Mouse (Mus musculus): Measurements from ENCODE around the gene Pygo2. TPM values are rescaled to one million over a fixed set of nuclear protein-coding genes. Genes with fewer than 3 reads are reported as not detected.

The Pygo2 gene
- polyA plus RNA-seq, 1 experiment from 2014 or later, result 19.4 TPM

- TF ChIP-seq CTCF (IDR thresholded peaks at IDR 0.05), result no peak
- no peak for TF ChIP-seq EP300 (IDR thresholded peaks at IDR 0.05)
- Histone ChIP-seq H3K9ac (replicated peaks; ENCODE audit: low read depth) (peak overlapping the region; percentile 65), H3K9me3 (ENCODE audit: low read length) (no peaks in the 10 kb centered on the region), H3K4me3 (ENCODE audit: low read depth, low read length) (peak overlapping the region; percentile 78), H3K36me3 (ENCODE audit: insufficient read depth, low read length) (no peaks in the 10 kb centered on the region), H3K4me1 (ENCODE audit: insufficient read depth, low read depth, low read length) (peaks cover 5% of the 10 kb centered on the region), H3K4me2 (replicated peaks; ENCODE audit: low read depth, low read length) (peak overlapping the region; percentile 99), H3K27ac (ENCODE audit: low read length) (peak overlapping the region; percentile 97), H3K27me3 (replicated peaks; ENCODE audit: insufficient read depth, low read length) (no peaks in the 10 kb centered on the region)
- WGBS, result 7% methylated on average over 10 of the region's 10 CpGs
- DNase-seq (ENCODE audit: low spot score) (no peak), ATAC-seq (no peak)
Observed at GRCm38 (mm10) chr3:89395419-89395805, 34.6 kb upstream of the Pygo2 start.

- no peak for TF ChIP-seq EP300 (IDR thresholded peaks at IDR 0.05)
- peak; percentile 90 for TF ChIP-seq CTCF (IDR thresholded peaks at IDR 0.05)
- Histone ChIP-seq H3K9me3 (ENCODE audit: low read length) (no peaks in the 10 kb centered on the region), H3K4me2 (replicated peaks; ENCODE audit: low read depth, low read length) (peak overlapping the region; percentile 99), H3K4me3 (ENCODE audit: low read depth, low read length) (peak overlapping the region; percentile 78), H3K9ac (replicated peaks; ENCODE audit: low read depth) (peak overlapping the region; percentile 58; the same call in 1 of the 2 replicates), H3K27ac (ENCODE audit: low read length) (peak overlapping the region; percentile 62), H3K27me3 (replicated peaks; ENCODE audit: insufficient read depth, low read length) (no peaks in the 10 kb centered on the region), H3K4me1 (ENCODE audit: insufficient read depth, low read depth, low read length) (peaks cover 5% of the 10 kb centered on the region; the same call in 1 of the 2 replicates), H3K36me3 (ENCODE audit: insufficient read depth, low read length) (no peaks in the 10 kb centered on the region)
- ATAC-seq, result no peak
- DNase-seq (ENCODE audit: low spot score), result peak; percentile 86
- 2% methylated on average over 30 of the region's 44 CpGs for WGBS
Observed at GRCm38 (mm10) chr3:89395806-89396653, 34.0 kb upstream of the Pygo2 start.

- 0 out of 2 replicates have a peak overlapping the region, but pooled peaks have one; percentile 58 for H3K9ac ChIP-seq (replicated peaks; ENCODE audit: low read depth)
- WGBS, result 2% methylated on average over 4 of the region's 4 CpGs
- H3K27ac ChIP-seq (ENCODE audit: low read length), result no peak overlapping the region
Observed at GRCm38 (mm10) chr3:89396654-89397005, 33.4 kb upstream of the Pygo2 start.

GRCm38 (mm10) chr3:89401329-89401728 lies 28.7 kb upstream of the Pygo2 start:
- TF ChIP-seq EP300 (IDR thresholded peaks at IDR 0.05) (no peak), CTCF (IDR thresholded peaks at IDR 0.05) (no peak)
- no peak overlapping the region for H3K4me3 ChIP-seq (ENCODE audit: low read depth, low read length)
- ATAC-seq (no peak), DNase-seq (ENCODE audit: low spot score) (no peak)
- no peak overlapping the region for H3K4me2 ChIP-seq (replicated peaks; ENCODE audit: low read depth, low read length)
- no peaks in the 10 kb centered on the region for H3K4me1 ChIP-seq (ENCODE audit: insufficient read depth, low read depth, low read length)
- 87% methylated on average over 7 of the region's 7 CpGs for WGBS
- H3K36me3 ChIP-seq (ENCODE audit: insufficient read depth, low read length), result peaks cover 12% of the 10 kb centered on the region; the same call in 1 of the 2 replicates
- H3K27ac ChIP-seq (ENCODE audit: low read length), result no peak overlapping the region
- no peaks in the 10 kb centered on the region for H3K27me3 ChIP-seq (replicated peaks; ENCODE audit: insufficient read depth, low read length)
- no peak overlapping the region for H3K9ac ChIP-seq (replicated peaks; ENCODE audit: low read depth)
- no peaks in the 10 kb centered on the region for H3K9me3 ChIP-seq (ENCODE audit: low read length)

More at GRCm38 (mm10) chr3:89396654-89397005, 33.4 kb upstream of the Pygo2 start:
- Histone ChIP-seq H3K4me1 (ENCODE audit: insufficient read depth, low read depth, low read length) (peaks cover 5% of the 10 kb centered on the region; the same call in 1 of the 2 replicates), H3K4me3 (ENCODE audit: low read depth, low read length) (peak overlapping the region; percentile 78), H3K36me3 (ENCODE audit: insufficient read depth, low read length) (no peaks in the 10 kb centered on the region), H3K27me3 (replicated peaks; ENCODE audit: insufficient read depth, low read length) (no peaks in the 10 kb centered on the region), H3K9me3 (ENCODE audit: low read length) (no peaks in the 10 kb centered on the region), H3K4me2 (replicated peaks; ENCODE audit: low read depth, low read length) (peak overlapping the region; percentile 99)
- no peak for DNase-seq (ENCODE audit: low spot score)
- TF ChIP-seq EP300 (IDR thresholded peaks at IDR 0.05) (no peak), CTCF (IDR thresholded peaks at IDR 0.05) (no peak)
- no peak for ATAC-seq

- ATAC-seq (no peak), DNase-seq (ENCODE audit: low spot score) (no peak)
- WGBS, result 76% methylated on average over 5 of the region's 5 CpGs
- no peak within 1 kb of the TSS for H3K27ac ChIP-seq (ENCODE audit: low read length)
- no peaks in the 10 kb centered on the region for H3K9me3 ChIP-seq (ENCODE audit: low read length)
- peaks cover 12% of the 10 kb centered on the region; the same call in 1 of the 2 replicates for H3K36me3 ChIP-seq (ENCODE audit: insufficient read depth, low read length)
- H3K4me1 ChIP-seq (ENCODE audit: insufficient read depth, low read depth, low read length), result no peaks in the 10 kb centered on the region
- TF ChIP-seq EP300 (IDR thresholded peaks at IDR 0.05) (no peak), CTCF (IDR thresholded peaks at IDR 0.05) (no peak)
- no peak within 1 kb of the TSS for H3K9ac ChIP-seq (replicated peaks; ENCODE audit: low read depth)
- H3K4me3 ChIP-seq (ENCODE audit: low read depth, low read length), result no peak within 1 kb of the TSS
- no peaks in the 10 kb centered on the region for H3K27me3 ChIP-seq (replicated peaks; ENCODE audit: insufficient read depth, low read length)
- no peak within 1 kb of the TSS for H3K4me2 ChIP-seq (replicated peaks; ENCODE audit: low read depth, low read length)
Observed at GRCm38 (mm10) chr3:89402693-89403092, 27.3 kb upstream of the Pygo2 start, which contains the start of gene Lenep. Gene Lenep (minus strand): TSS chr3:89402793.

GRCm38 (mm10) chr3:89406887-89407286 lies 23.1 kb upstream of the Pygo2 start:
- H3K36me3 ChIP-seq (ENCODE audit: insufficient read depth, low read length), result peaks cover 12% of the 10 kb centered on the region; the same call in 1 of the 2 replicates
- DNase-seq (ENCODE audit: low spot score) (no peak), ATAC-seq (no peak)
- no peaks in the 10 kb centered on the region for H3K4me1 ChIP-seq (ENCODE audit: insufficient read depth, low read depth, low read length)
- H3K27ac ChIP-seq (ENCODE audit: low read length), result no peak overlapping the region
- 79% methylated on average over 6 of the region's 6 CpGs for WGBS
- no peak overlapping the region for H3K4me3 ChIP-seq (ENCODE audit: low read depth, low read length)
- TF ChIP-seq EP300 (IDR thresholded peaks at IDR 0.05), result no peak
- H3K27me3 ChIP-seq (replicated peaks; ENCODE audit: insufficient read depth, low read length), result no peaks in the 10 kb centered on the region
- H3K9me3 ChIP-seq (ENCODE audit: low read length), result no peaks in the 10 kb centered on the region
- no peak overlapping the region for H3K4me2 ChIP-seq (replicated peaks; ENCODE audit: low read depth, low read length)
- H3K9ac ChIP-seq (replicated peaks; ENCODE audit: low read depth), result no peak overlapping the region
